Mouse (Mus musculus) myocyte (in vitro differentiated cells): ENCODE results near the gene Gsdme. TPM values are rescaled to one million over a fixed set of nuclear protein-coding genes. Genes with fewer than 3 reads are reported as not detected.

Source experiments
- H3K27me3 ChIP-seq: one replicate; pipeline ENCODE4 v1.6.1; 2011; ENCODE audit not compliant: control insufficient read depth, insufficient read depth, insufficient read length
- H3K36me3 ChIP-seq: one replicate; pipeline ENCODE4 v1.6.1; 2011; ENCODE audit not compliant: control insufficient read depth, insufficient read depth
- H3K4me2 ChIP-seq: one replicate; pipeline ENCODE4 v1.6.1; 2011; ENCODE audit warnings: low read depth, control low read depth
- H3K4me3 ChIP-seq: one replicate; pipeline ENCODE4 v1.5.1; 2011; ENCODE audit warnings: mild to moderate bottlenecking, control low read depth, moderate library complexity
- H3K79me2 ChIP-seq: one replicate; pipeline ENCODE4 v1.6.1; 2011; ENCODE audit not compliant: control insufficient read depth, insufficient read depth
- H3ac ChIP-seq: one replicate; pipeline ENCODE4 v1.6.1; 2011; ENCODE audit not compliant: control insufficient read depth, insufficient read length
- CEBPB ChIP-seq: IDR thresholded peaks from 2 replicates; pipeline ENCODE4 v1.6.1; 2011; ENCODE audit warnings: mild to moderate bottlenecking, moderate library complexity; ENCODE audit not compliant: poor library complexity, insufficient read depth, severe bottlenecking
- E2F4 ChIP-seq: IDR thresholded peaks from one replicate; pipeline ENCODE4 v1.6.1; 2011; ENCODE audit warnings: mild to moderate bottlenecking, control low read depth, moderate library complexity; ENCODE audit not compliant: insufficient read depth
- MAX ChIP-seq: IDR thresholded peaks from one replicate; pipeline ENCODE4 v1.6.1; 2011; ENCODE audit warnings: low read depth, mild to moderate bottlenecking, control low read depth
- MYOD1 ChIP-seq, 3 experiments: IDR thresholded peaks; one replicate each; pipeline ENCODE4 v1.6.1; 2011; ENCODE audit warnings: control low read depth in 2 of 3, low read depth in 2 of 3, mild to moderate bottlenecking in 2 of 3, moderate library complexity in 1 of 3; ENCODE audit not compliant: insufficient read length in 2 of 3, control insufficient read depth in 1 of 3
- MYOG ChIP-seq, 3 experiments: IDR thresholded peaks; one replicate each; pipeline ENCODE4 v1.6.1; 2011; ENCODE audit warnings: control low read depth in 2 of 3, low read depth in 2 of 3, mild to moderate bottlenecking in 2 of 3; ENCODE audit not compliant: insufficient read length in 2 of 3, control insufficient read depth in 1 of 3, insufficient read depth in 1 of 3
- POLR2A ChIP-seq: IDR thresholded peaks from one replicate; pipeline ENCODE4 v1.6.1; 2011; ENCODE audit warnings: low read depth, mild to moderate bottlenecking, control low read depth, moderate library complexity; ENCODE audit not compliant: insufficient read length
- POLR2AphosphoS2 ChIP-seq: IDR thresholded peaks from one replicate; pipeline ENCODE4 v1.6.1; 2011; ENCODE audit warnings: low read depth, control low read depth; ENCODE audit not compliant: insufficient read length
- REST ChIP-seq: IDR thresholded peaks from one replicate; pipeline ENCODE4 v1.6.1; 2011; ENCODE audit warnings: mild to moderate bottlenecking, control low read depth, moderate library complexity; ENCODE audit not compliant: insufficient read depth, insufficient read length
- SRF ChIP-seq: IDR thresholded peaks from one replicate; pipeline ENCODE4 v1.6.1; 2011; ENCODE audit warnings: low read depth; ENCODE audit not compliant: control insufficient read depth, insufficient read length
- TCF12 ChIP-seq: IDR thresholded peaks from one replicate; pipeline ENCODE4 v1.6.1; 2011; ENCODE audit warnings: mild to moderate bottlenecking, control low read depth; ENCODE audit not compliant: poor library complexity, insufficient read depth, severe bottlenecking
- TCF3 ChIP-seq: IDR thresholded peaks from one replicate; pipeline ENCODE4 v1.6.1; 2011; ENCODE audit warnings: low read depth, control low read depth; ENCODE audit not compliant: insufficient read length
- USF1 ChIP-seq: IDR thresholded peaks from one replicate; pipeline ENCODE4 v1.6.1; 2011; ENCODE audit warnings: low read depth, mild to moderate bottlenecking, control low read depth, moderate library complexity
- polyA plus RNA-seq: library from polyadenylated mRNA; unstranded; fragments of >200 nt; fragmentation: generic; extraction: Trizol; gene quantifications from one replicate; pipeline ENCODE4 v1.2.1, GENCODE M21; 2012; ENCODE audit warnings: missing spikeins

Gene Gsdme
- polyA plus RNA-seq, 1 experiment: 4.7 TPM

DNA sequence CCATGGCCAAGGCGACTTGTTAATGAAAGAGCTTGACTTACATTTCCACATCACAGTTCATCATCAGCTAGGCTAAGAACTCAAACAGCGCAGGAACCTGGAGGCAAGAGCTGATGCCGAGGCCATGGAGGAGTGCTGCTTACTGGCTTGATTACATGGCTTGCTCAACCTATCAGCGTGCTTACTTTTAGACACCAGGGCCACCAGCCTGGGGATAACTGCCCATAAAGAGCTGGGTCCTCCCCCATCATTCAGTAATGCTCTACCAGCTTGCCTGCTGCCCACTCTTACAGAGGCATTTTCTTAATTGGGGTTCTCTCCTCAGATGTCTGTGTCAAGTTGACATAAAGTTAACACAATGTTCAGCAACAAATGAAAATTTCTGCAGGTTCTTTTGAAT, 58.6 kb downstream of the Gsdme start:
- H3K4me2 ChIP-seq: no peak overlapping the region
- no peak overlapping the region for H3ac ChIP-seq
- no peak overlapping the region for H3K4me3 ChIP-seq
- H3K36me3 ChIP-seq: no peaks in the 10 kb centered on the region
- no peaks in the 10 kb centered on the region for H3K27me3 ChIP-seq
- TF ChIP-seq MYOD1 (IDR thresholded peaks at IDR 0.05; ENCODE audit: control insufficient read depth in 1 of 3, insufficient read length in 2 of 3, low read depth in 2 of 3): no peak
- no peak for TF ChIP-seq TCF12
- no peak for TF ChIP-seq USF1
- no peak for TF ChIP-seq E2F4
- H3K79me2 ChIP-seq: no peaks in the 10 kb centered on the region

DNA sequence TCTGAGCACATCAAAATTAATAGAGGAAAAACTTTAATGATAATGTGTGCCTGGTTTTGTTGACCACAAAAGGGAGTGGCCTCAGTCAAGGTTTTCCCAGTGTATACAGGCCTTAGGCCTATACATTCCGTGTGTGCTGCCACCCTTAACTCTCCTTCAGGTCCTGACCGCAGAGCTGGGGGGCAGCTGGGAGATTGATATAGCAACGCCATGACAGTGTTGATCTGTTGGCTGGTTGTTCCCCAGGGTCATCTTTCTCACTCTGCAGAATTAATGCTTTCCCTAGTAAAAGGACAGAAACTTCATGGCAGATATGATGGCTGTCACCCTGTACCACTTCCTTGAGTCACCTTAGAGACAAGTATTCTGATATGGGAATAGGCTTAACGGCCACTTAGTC, 59.3 kb downstream of the Gsdme start:
- H3K4me2 ChIP-seq: no peak overlapping the region
- H3K79me2 ChIP-seq: no peaks in the 10 kb centered on the region
- no peak overlapping the region for H3ac ChIP-seq
- H3K4me3 ChIP-seq: no peak overlapping the region
- no peaks in the 10 kb centered on the region for H3K36me3 ChIP-seq
- no peaks in the 10 kb centered on the region for H3K27me3 ChIP-seq
- no peak for TF ChIP-seq POLR2AphosphoS2
- TF ChIP-seq E2F4: no peak
- TF ChIP-seq MYOG (IDR thresholded peaks at IDR 0.05; ENCODE audit: control insufficient read depth in 1 of 3, insufficient read depth in 1 of 3, insufficient read length in 2 of 3, low read depth in 2 of 3): no peak
- no peak for TF ChIP-seq REST
- TF ChIP-seq MAX: no peak
- no peak for TF ChIP-seq CEBPB
- no peak for TF ChIP-seq SRF
- TF ChIP-seq TCF12: no peak
- no peak for TF ChIP-seq POLR2A
- TF ChIP-seq USF1: no peak
- no peak for TF ChIP-seq MYOD1 (IDR thresholded peaks at IDR 0.05; ENCODE audit: control insufficient read depth in 1 of 3, insufficient read length in 2 of 3, low read depth in 2 of 3)
- TF ChIP-seq TCF3: no peak

DNA sequence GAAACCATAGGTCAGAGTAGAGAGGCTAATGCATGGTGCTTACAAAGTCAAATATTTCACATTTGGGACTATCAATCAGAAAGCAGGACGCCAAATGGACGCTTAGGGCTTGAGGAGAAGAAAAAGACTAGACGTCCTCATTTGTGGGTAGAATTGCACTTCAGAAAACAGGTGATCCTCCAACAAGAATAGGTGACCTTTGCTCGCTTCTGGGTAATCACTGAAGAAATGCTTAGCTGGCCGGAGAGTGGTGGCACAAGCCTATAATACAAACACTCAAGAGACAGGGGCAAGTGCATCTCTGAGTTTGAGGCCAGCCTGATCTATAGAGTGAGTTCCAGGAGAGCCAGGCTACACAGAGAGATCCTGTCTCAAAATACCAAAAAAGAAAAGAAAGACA, 69.8 kb downstream of the Gsdme start:
- Histone ChIP-seq H3K36me3 (peaks cover 11% of the 10 kb centered on the region), H3K27me3 (no peaks in the 10 kb centered on the region), H3K79me2 (no peaks in the 10 kb centered on the region), H3K4me2 (no peak overlapping the region), H3K4me3 (no peak overlapping the region), H3ac (no peak overlapping the region)
- TF ChIP-seq SRF: no peak
- TF ChIP-seq E2F4: no peak
- no peak for TF ChIP-seq POLR2AphosphoS2
- TF ChIP-seq REST: no peak
- TF ChIP-seq TCF12: no peak
- no peak for TF ChIP-seq MYOD1 (IDR thresholded peaks at IDR 0.05; ENCODE audit: control insufficient read depth in 1 of 3, insufficient read length in 2 of 3, low read depth in 2 of 3)
- no peak for TF ChIP-seq USF1
- TF ChIP-seq MYOG (IDR thresholded peaks at IDR 0.05; ENCODE audit: control insufficient read depth in 1 of 3, insufficient read depth in 1 of 3, insufficient read length in 2 of 3, low read depth in 2 of 3): no peak
- no peak for TF ChIP-seq TCF3
- no peak for TF ChIP-seq MAX
- TF ChIP-seq CEBPB: no peak
- no peak for TF ChIP-seq POLR2A

DNA sequence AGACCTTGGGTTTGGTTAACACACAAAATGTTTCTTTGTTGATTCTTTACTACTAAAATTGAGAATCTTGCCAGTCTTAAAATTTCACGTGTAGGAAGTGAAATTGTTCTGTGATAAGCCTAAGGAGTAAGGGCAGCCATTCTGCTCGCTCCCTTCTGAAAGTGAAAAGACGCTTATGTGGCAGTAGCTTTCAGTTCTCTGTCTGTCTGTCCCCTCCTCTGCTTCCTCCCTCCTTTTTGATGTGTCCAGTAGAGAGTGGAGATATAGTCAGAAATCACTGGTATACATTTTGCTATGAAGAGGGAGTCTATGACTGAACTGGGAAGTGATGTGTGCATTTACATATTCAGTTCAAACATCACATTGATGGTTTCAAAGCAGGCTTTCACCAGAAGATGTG, 70.8 kb downstream of the Gsdme start:
- Histone ChIP-seq H3K36me3 (peaks cover 11% of the 10 kb centered on the region), H3K4me2 (no peak overlapping the region), H3K79me2 (no peaks in the 10 kb centered on the region), H3K4me3 (no peak overlapping the region), H3K27me3 (no peaks in the 10 kb centered on the region), H3ac (no peak overlapping the region)
- no peak for TF ChIP-seq TCF12
- no peak for TF ChIP-seq E2F4
- no peak for TF ChIP-seq TCF3
- TF ChIP-seq MYOG (IDR thresholded peaks at IDR 0.05; ENCODE audit: control insufficient read depth in 1 of 3, insufficient read depth in 1 of 3, insufficient read length in 2 of 3, low read depth in 2 of 3): no peak
- TF ChIP-seq SRF: no peak
- no peak for TF ChIP-seq POLR2AphosphoS2
- no peak for TF ChIP-seq MYOD1 (IDR thresholded peaks at IDR 0.05; ENCODE audit: control insufficient read depth in 1 of 3, insufficient read length in 2 of 3, low read depth in 2 of 3)

DNA sequence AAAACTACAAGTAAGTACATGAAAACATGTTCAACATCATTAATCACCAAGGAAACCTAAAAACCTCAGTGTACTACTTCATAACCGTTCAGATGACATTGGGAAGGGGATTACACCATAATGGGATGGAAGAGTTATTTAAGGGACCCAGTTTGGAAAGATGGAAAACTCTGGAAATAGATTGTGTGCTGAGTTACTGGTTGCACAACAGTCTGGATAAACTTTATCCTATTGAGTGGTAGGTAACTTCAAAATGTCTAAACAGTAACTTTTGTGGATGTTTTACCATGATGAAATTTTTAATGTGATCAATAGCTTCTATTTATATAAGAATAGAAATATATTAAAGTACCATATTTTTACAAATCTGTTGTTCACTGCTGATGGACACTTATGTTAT, 71.5 kb downstream of the Gsdme start:
- Histone ChIP-seq H3K4me3 (no peak overlapping the region), H3K79me2 (no peaks in the 10 kb centered on the region), H3K27me3 (no peaks in the 10 kb centered on the region), H3K36me3 (peaks cover 11% of the 10 kb centered on the region), H3K4me2 (no peak overlapping the region), H3ac (no peak overlapping the region)
- TF ChIP-seq TCF3 (no peak), MYOG (IDR thresholded peaks at IDR 0.05; ENCODE audit: control insufficient read depth in 1 of 3, insufficient read depth in 1 of 3, insufficient read length in 2 of 3, low read depth in 2 of 3) (no peak), POLR2AphosphoS2 (no peak), POLR2A (no peak), TCF12 (no peak), MYOD1 (IDR thresholded peaks at IDR 0.05; ENCODE audit: control insufficient read depth in 1 of 3, insufficient read length in 2 of 3, low read depth in 2 of 3) (no peak), USF1 (no peak), E2F4 (no peak), REST (no peak), MAX (no peak), CEBPB (no peak), SRF (no peak)
